Mouse (Mus musculus): ENCODE results near the gene Shroom3.

Shroom3 gene

GRCm38 (mm10) chr5:92683351-92683807 is at the start of gene Shroom3:
Gene Shroom3, plus strand, starts transcription at chr5:92683435.
- in situ Hi-C loops (cut with MboI, MseI): no loop called here

DNA sequence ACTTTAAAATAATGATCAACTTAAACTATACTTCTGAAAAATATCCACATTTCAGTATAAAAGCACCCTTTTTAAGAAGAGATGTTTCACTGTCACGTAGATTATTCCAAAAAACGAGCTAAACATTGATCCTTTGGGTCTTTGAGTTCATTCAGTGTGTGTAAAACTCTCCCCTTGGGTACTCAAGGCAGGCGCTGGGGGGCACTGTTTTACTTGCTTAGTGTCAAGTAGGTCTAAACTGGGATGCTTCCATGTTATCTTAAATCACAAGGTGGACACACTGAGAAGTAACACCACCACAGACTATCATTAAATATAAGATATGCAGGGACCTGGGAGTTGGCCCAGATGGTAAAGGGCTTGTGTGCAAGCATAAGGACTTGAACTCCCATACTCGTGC is 49.7 kb upstream of the Shroom3 start:
- in situ Hi-C loops (cut with MboI, MseI): no loop called here

DNA sequence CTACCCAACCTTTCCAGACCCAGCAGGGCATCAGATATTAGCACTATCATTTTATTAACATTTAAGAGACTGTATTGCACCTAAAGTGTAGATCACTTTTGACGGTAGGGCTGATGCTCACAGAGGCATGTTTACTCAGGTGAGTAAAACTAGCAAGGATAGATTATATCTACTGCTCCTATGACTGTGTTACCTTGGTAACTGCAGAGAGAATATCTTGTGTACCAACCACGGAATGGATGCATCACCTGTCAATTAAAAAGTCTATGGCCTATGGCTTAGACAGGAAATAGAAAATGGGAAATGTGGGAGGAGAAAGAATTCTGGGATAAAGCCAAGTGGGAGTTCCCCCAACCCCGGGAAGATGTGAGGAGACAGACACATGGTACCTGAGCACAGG is 48.3 kb upstream of the Shroom3 start:
- in situ Hi-C loops (cut with MboI, MseI): no loop called here

GRCm38 (mm10) chr5:92635891-92636290 is 47.3 kb upstream of the Shroom3 start:
- in situ Hi-C loops (cut with MboI, MseI): no loop called here

GRCm38 (mm10) chr5:92640861-92641260 is 42.4 kb upstream of the Shroom3 start:
- in situ Hi-C loops (cut with MboI, MseI): no loop called here

DNA sequence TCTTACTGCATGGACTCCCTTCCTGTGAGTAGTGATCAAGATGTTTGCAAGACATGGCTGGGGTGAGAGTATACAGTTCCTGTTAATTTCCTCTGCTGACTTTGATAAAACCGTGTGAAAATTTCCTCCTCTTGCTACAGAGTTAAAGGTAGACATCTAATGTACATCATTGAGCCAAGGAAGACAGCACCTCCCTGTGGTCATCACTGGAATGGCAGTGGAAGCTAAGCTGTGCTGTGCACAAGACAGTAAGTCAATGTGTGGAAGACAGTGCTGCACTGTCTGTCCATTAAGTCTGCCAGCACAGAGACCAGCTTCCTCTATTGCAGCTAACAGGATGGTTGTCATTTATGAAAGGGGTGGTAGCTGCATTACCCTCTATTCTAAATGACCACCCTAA is 27.0 kb upstream of the Shroom3 start:
- in situ Hi-C loops (cut with MboI, MseI): loop anchor here in 1 of 2 experiments (10.0 kb wide), 1 partner anchor 191 kb away; no protein-coding TSS in a partner anchor

- in situ Hi-C loops (cut with MboI, MseI): no loop called here
Observed at GRCm38 (mm10) chr5:92664321-92664720, 18.9 kb upstream of the Shroom3 start.

DNA sequence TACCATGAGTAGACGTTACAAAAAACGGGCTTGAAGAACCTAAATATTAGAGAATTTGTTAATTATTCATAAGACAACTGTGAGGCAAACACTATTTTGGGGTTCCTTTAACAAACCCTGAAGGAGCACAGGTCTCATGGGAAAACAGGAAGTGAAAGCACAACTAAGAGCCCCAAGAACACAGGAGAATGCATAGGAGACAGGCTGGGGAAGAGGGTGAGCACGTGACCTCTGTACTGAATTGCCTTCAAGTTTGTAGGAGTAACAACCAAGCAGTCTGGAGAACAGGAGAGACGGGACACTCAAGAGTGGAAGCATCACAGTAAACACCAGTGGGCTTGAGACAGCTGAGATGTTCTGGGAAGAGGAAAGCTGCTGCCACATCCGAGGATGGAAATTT is 16.4 kb upstream of the Shroom3 start:
- in situ Hi-C loops (cut with MboI, MseI): loop anchor here in 1 of 2 experiments (5.0 kb wide), 1 partner anchor 205 kb away; no protein-coding TSS in a partner anchor

GRCm38 (mm10) chr5:92674859-92675573 is 8.2 kb upstream of the Shroom3 start, which contains the start of gene Ccdc158:
Gene Ccdc158, minus strand, starts transcription at chr5:92675271.
- in situ Hi-C loops (cut with MboI, MseI): no loop called here

- in situ Hi-C loops (cut with MboI, MseI): no loop called here
Observed at GRCm38 (mm10) chr5:92675574-92675920, 7.7 kb upstream of the Shroom3 start.

DNA sequence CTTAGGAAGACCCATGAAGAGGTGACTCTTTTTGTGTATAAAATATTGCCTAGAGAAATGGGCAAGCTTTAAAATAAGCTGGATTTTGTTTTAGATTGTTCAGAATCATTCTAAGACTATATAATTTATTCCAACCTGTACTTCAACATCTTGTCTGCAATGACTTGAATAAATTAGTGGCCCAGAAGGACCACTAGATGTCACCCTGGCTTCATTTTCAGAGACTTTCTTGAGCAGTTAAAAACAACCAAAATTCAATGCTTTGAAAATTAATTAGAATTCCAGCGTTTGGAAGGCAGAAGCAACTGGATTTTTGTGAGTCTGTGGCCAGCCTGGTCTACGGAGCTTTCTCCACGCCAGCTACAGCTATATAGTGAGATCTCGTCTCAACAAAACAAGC is 3.8 kb upstream of the Shroom3 start:
- in situ Hi-C loops (cut with MboI, MseI): no loop called here

DNA sequence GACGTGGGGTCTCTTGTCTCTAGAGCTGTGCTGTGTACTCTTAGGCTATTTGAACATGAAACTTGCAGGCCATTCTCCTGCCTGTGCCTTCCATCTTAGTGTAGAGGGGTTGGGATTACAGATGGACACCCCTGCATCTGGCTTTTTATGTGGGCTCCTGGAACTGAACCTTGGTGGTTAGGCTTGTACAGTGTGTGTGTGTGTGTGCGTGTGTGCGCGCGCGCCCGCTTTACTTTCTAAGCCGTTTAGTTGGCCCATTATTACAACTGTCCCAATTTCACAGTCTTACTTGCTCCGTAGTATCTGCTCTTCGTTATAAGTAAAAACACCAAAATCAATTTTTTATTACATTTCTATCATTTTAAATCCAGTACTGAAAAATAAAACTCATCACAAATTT is 1.4 kb upstream of the Shroom3 start:
- in situ Hi-C loops (cut with MboI, MseI): no loop called here

DNA sequence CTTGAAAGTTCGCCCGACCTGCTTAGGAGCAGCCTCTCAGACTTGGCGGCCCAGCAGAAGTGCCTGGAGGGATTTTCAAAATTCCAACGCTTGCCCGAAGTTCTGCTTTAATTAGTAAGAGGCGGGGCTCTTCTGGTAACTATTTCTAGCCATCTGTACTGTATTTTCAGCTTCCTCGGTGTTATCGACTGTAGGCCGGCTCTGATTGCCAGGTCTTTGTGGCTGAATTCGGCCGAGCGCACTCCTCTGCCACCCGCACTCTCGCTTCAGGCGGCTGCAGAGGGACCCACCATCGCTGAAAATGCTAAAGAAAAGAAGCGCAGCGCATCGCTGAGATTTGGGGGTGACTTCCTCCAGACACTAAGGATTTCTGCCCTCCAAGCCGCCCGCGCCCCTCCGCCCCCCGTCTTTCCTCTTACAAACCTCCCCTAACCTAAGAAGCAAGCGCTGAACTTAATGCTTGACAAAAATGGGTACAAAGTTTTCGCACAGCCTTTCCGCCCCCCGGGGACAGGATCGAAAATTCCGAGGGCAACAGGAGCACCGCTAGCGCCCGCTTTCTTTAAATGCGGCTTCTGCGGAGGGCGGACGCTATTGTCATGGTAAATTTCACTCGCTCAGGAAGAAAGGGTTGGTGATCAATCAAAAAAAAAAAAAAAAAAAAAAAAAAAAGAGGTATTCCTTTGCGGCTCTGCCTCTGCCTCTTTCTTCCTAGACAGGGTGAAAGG is 450 bp upstream of the Shroom3 start:
- in situ Hi-C loops (cut with MboI, MseI): no loop called here

GRCm38 (mm10) chr5:92683871-92684475 is 738 bp downstream of the Shroom3 start:
- in situ Hi-C loops (cut with MboI, MseI): no loop called here

- in situ Hi-C loops (cut with MboI, MseI): no loop called here
Observed at GRCm38 (mm10) chr5:92684715-92685460, 1.7 kb downstream of the Shroom3 start.

GRCm38 (mm10) chr5:92688124-92688523 is 4.9 kb downstream of the Shroom3 start:
- in situ Hi-C loops (cut with MboI, MseI): no loop called here

GRCm38 (mm10) chr5:92688569-92688968 is 5.3 kb downstream of the Shroom3 start:
- in situ Hi-C loops (cut with MboI, MseI): no loop called here

GRCm38 (mm10) chr5:92692206-92693007 is 9.2 kb downstream of the Shroom3 start:
- in situ Hi-C loops (cut with MboI, MseI): no loop called here

DNA sequence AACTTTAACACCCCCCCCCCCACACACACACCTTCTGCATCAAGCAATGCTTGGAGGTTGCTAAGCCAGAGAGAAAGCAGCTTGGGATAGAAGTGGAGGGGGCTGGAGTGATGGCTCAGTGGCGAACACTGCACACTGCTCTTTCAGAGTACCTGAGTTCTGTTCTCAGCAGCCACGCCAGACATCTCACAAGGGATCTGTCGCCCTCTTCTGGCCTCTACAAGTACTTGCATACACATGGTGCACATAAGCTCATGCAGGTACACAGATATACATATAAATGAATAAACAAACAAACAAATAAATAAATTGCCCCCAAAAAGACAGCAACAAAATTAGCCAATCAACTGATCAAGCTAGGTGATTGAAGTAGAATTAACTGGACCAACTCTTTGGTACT is 10.5 kb downstream of the Shroom3 start:
- in situ Hi-C loops (cut with MboI, MseI): no loop called here

- in situ Hi-C loops (cut with MboI, MseI): no loop called here
Observed at GRCm38 (mm10) chr5:92694316-92694995, 11.2 kb downstream of the Shroom3 start.

Measured in T-helper 17 cell (primary cell).